Mouse (Mus musculus): Measurements from ENCODE around the gene Nipa2.

- TF ChIP-seq CTCF (IDR thresholded peaks at IDR 0.05; ENCODE audit: control insufficient read depth, insufficient read depth, low read length) (no peak), POLR2A (IDR thresholded peaks at IDR 0.05; ENCODE audit: borderline replicate concordance, control insufficient read depth, low read depth, low read length) (no peak)
Observed at GRCm38 (mm10) chr7:55983107-55983506, 20.8 kb upstream of the Nipa2 start.
